Mouse (Mus musculus) embryo, embryonic 9.5 days (tissue): ENCODE data around the gene Olfr134.
"Not testable (repeated sequence)": the region's sequence is repeated elsewhere in the genome, so short reads cannot be mapped to it uniquely, and the experiment has no call there.

Experiments
- DNase-seq: peaks from one replicate; pipeline ENCODE4 v3.0.0-alpha.2; 2017; ENCODE audit errors: extremely low spot score

Olfr134 gene

DNA sequence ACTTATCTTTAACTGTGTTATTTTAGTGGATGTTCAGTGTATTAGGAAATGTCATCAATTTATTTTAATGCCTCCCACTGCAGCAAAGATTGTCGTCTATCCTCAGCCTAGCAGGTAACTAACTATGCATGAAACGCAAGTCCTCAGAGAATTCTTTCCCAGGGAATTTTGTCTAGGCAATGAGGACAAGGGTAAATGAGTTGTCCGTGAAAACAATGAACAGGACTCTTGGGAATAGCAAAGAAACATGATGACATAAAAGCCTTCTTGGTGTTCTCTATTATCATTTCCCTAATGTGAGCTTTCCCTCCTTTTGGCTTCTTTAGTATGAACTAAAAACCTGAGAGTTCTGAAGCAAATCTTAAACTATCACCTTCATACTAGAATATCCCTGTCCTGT, at the start of gene Olfr134:
TSS of gene Olfr134 (plus strand) at position 301 of the 400 bp plus-strand sequence.
- DNase-seq = no peak

- not testable (repeated sequence) for DNase-seq
Measured at GRCm38 (mm10) chr17:38124199-38124598, 47.0 kb upstream of the Olfr134 start.

- DNase-seq = not testable (repeated sequence)
Measured at GRCm38 (mm10) chr17:38125371-38125770, 45.8 kb upstream of the Olfr134 start.

DNA sequence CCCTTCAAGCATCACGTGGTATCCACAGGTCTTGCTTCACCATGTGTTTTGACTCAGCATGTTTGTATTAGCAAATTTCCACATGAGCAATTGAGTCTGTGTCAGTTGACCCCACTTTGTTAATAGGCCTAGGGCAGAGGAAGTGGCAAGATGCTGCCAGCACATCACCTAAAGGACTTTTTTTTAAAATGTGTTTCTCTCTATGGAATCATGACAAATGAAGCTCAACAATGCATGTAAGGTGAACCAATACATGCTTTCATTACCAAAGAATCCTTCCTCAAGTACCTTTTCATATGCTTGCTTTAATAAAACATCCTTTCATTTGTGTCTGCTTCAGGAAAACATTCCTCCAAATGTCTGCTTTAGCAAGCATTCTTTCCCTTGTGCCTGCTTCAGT, 36.8 kb upstream of the Olfr134 start, which contains the start of gene Olfr132:
TSS of gene Olfr132 (minus strand) at position 101 of the 400 bp plus-strand sequence.
- DNase-seq = no peak

DNA sequence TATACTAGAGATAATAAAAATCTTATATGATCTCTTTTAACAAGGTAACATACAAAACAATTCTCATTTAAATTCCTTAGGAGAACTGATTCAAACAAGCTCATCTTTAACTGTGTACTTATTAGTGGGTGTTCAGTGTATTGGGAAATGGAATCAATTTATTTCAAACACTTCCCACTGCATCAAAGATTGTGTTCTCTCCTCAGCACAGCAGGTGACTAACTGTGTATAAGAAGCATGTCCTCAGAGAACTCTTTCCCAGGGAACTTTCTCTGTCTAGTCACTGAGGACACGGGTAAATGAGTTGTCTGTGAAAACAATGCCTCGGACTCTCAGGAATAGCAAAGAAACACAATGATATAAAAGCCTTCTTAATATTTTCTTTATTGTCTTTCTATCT, 26.2 kb upstream of the Olfr134 start, which contains the start of gene Olfr133:
TSS of gene Olfr133 (plus strand) at position 301 of the 400 bp plus-strand sequence.
- no peak for DNase-seq

- DNase-seq = no peak
Measured at GRCm38 (mm10) chr17:38204035-38204434, 32.8 kb downstream of the Olfr134 start, which contains the start of gene Olfr135. Olfr135 (plus strand) TSS chr17:38204335.
